Mouse (Mus musculus): ENCODE data around the gene Rftn1. TPM values are rescaled to one million over a fixed set of nuclear protein-coding genes. Genes with fewer than 3 reads are reported as not detected.
A peak's percentile ranks its signal among the peaks of the same experiment; 100 is the strongest.

Rftn1 gene
- polyA plus RNA-seq, 1 experiment, result 24.7 TPM

DNA sequence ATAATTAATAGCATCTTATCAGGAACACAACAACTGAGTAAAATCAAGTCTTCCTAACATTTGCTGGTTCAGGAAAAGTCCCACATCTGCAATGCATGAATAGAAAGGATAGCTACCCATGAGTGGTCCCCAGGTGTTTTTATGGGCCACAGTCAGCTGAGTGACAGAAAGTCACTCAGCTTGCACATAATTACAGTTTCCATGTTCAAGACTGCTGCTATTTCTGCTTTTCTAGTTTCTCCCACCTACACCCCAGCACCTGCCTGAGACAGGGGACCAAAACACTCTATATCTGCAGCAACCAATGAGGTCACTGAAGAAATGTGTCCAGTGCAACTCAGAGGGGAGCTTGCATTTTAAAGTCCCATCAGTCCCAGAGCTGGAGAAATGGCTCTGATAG lies 95.9 kb downstream of the Rftn1 start:
- Histone ChIP-seq H3K36me3 (ENCODE audit: control insufficient read depth, insufficient read depth, low read length) (no peaks in the 10 kb centered on the region), H3K4me3 (ENCODE audit: low read depth, low read length) (no peak overlapping the region), H3K4me1 (ENCODE audit: control insufficient read depth, insufficient read depth, insufficient read length, low read length) (peaks cover 2% of the 10 kb centered on the region; the same call in 1 of the 2 replicates), H3K27ac (ENCODE audit: insufficient read depth, low read depth, low read length) (peak overlapping the region; percentile 59), H3K27me3 (ENCODE audit: control insufficient read depth, insufficient read depth, low read length) (no peaks in the 10 kb centered on the region)
- TF ChIP-seq POLR2A (IDR thresholded peaks at IDR 0.05; ENCODE audit: low read depth, low read length) (no peak), CTCF (IDR thresholded peaks at IDR 0.05; ENCODE audit: extremely low read depth, insufficient read length, insufficient replicate concordance, low read depth, low read length) (no peak)

GRCm38 (mm10) chr17:50094077-50094476 lies 96.4 kb downstream of the Rftn1 start:
- Histone ChIP-seq H3K4me1 (ENCODE audit: control insufficient read depth, insufficient read depth, insufficient read length, low read length) (peaks cover 2% of the 10 kb centered on the region; the same call in 1 of the 2 replicates), H3K27ac (ENCODE audit: insufficient read depth, low read depth, low read length) (peak overlapping the region; percentile 59), H3K4me3 (ENCODE audit: low read depth, low read length) (no peak overlapping the region; the same call in 1 of the 2 replicates), H3K36me3 (ENCODE audit: control insufficient read depth, insufficient read depth, low read length) (no peaks in the 10 kb centered on the region), H3K27me3 (ENCODE audit: control insufficient read depth, insufficient read depth, low read length) (no peaks in the 10 kb centered on the region)
- TF ChIP-seq POLR2A (IDR thresholded peaks at IDR 0.05; ENCODE audit: low read depth, low read length), result no peak
- TF ChIP-seq CTCF (IDR thresholded peaks at IDR 0.05; ENCODE audit: extremely low read depth, insufficient read length, insufficient replicate concordance, low read depth, low read length), result no peak
- WGBS, result 80% methylated on average over 5 of the region's 5 CpGs

GRCm38 (mm10) chr17:50093356-50093755 lies 97.1 kb downstream of the Rftn1 start:
- 26% methylated on average over 3 of the region's 3 CpGs for WGBS
- TF ChIP-seq POLR2A (IDR thresholded peaks at IDR 0.05; ENCODE audit: low read depth, low read length), result no peak
- no peak for TF ChIP-seq CTCF (IDR thresholded peaks at IDR 0.05; ENCODE audit: extremely low read depth, insufficient read length, insufficient replicate concordance, low read depth, low read length)
- Histone ChIP-seq H3K4me1 (ENCODE audit: control insufficient read depth, insufficient read depth, insufficient read length, low read length) (peaks cover 2% of the 10 kb centered on the region; the same call in 1 of the 2 replicates), H3K27ac (ENCODE audit: insufficient read depth, low read depth, low read length) (no peak overlapping the region), H3K27me3 (ENCODE audit: control insufficient read depth, insufficient read depth, low read length) (no peaks in the 10 kb centered on the region), H3K36me3 (ENCODE audit: control insufficient read depth, insufficient read depth, low read length) (no peaks in the 10 kb centered on the region), H3K4me3 (ENCODE audit: low read depth, low read length) (no peak overlapping the region)

- TF ChIP-seq CTCF (IDR thresholded peaks at IDR 0.05; ENCODE audit: extremely low read depth, insufficient read length, insufficient replicate concordance, low read depth, low read length) (no peak), POLR2A (IDR thresholded peaks at IDR 0.05; ENCODE audit: low read depth, low read length) (no peak)
- Histone ChIP-seq H3K27me3 (ENCODE audit: control insufficient read depth, insufficient read depth, low read length) (no peaks in the 10 kb centered on the region), H3K4me1 (ENCODE audit: control insufficient read depth, insufficient read depth, insufficient read length, low read length) (peaks cover 2% of the 10 kb centered on the region; the same call in 1 of the 2 replicates), H3K4me3 (ENCODE audit: low read depth, low read length) (no peak overlapping the region), H3K36me3 (ENCODE audit: control insufficient read depth, insufficient read depth, low read length) (no peaks in the 10 kb centered on the region), H3K27ac (ENCODE audit: insufficient read depth, low read depth, low read length) (no peak overlapping the region)
- WGBS, result 80% methylated on average over 8 of the region's 8 CpGs
Observed at GRCm38 (mm10) chr17:50092848-50093247, 97.6 kb downstream of the Rftn1 start.

GRCm38 (mm10) chr17:50091829-50092228 lies 98.6 kb downstream of the Rftn1 start:
- Histone ChIP-seq H3K4me1 (ENCODE audit: control insufficient read depth, insufficient read depth, insufficient read length, low read length) (no peaks in the 10 kb centered on the region), H3K4me3 (ENCODE audit: low read depth, low read length) (no peak overlapping the region), H3K36me3 (ENCODE audit: control insufficient read depth, insufficient read depth, low read length) (no peaks in the 10 kb centered on the region), H3K27me3 (ENCODE audit: control insufficient read depth, insufficient read depth, low read length) (no peaks in the 10 kb centered on the region), H3K27ac (ENCODE audit: insufficient read depth, low read depth, low read length) (no peak overlapping the region)
- TF ChIP-seq POLR2A (IDR thresholded peaks at IDR 0.05; ENCODE audit: low read depth, low read length) (no peak), CTCF (IDR thresholded peaks at IDR 0.05; ENCODE audit: extremely low read depth, insufficient read length, insufficient replicate concordance, low read depth, low read length) (no peak)
- WGBS, result 66% methylated on average over 6 of the region's 6 CpGs

DNA sequence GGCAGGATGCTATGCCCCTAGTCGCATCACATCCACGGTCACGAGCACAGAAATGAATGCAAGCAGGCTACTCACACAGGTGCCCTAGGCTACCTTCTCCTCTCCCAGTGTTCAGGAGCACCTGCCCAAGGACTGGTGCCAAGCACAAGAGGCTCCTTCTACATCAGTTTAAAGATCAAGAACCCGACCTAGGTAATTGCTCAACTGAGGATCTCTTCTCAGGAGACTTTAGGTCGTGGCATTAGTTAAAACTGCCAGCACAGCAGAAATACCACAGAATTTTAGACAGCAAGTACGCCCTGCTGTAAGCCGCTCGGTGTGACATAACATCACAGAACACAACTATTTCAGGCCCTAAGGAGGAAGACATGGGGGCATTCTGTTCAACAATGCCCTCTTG lies 100.7 kb downstream of the Rftn1 start:
- Histone ChIP-seq H3K27ac (ENCODE audit: insufficient read depth, low read depth, low read length) (no peak overlapping the region), H3K27me3 (ENCODE audit: control insufficient read depth, insufficient read depth, low read length) (no peaks in the 10 kb centered on the region)
- 76% methylated on average over 8 of the region's 8 CpGs for WGBS

GRCm38 (mm10) chr17:50088054-50088453 lies 102.4 kb downstream of the Rftn1 start:
- TF ChIP-seq POLR2A (IDR thresholded peaks at IDR 0.05; ENCODE audit: low read depth, low read length) (no peak), CTCF (IDR thresholded peaks at IDR 0.05; ENCODE audit: extremely low read depth, insufficient read length, insufficient replicate concordance, low read depth, low read length) (no peak)
- H3K4me1 ChIP-seq (ENCODE audit: control insufficient read depth, insufficient read depth, insufficient read length, low read length), result peaks cover 3% of the 10 kb centered on the region; the same call in 1 of the 2 replicates
- H3K4me3 ChIP-seq (ENCODE audit: low read depth, low read length), result no peak overlapping the region
- no peaks in the 10 kb centered on the region for H3K27me3 ChIP-seq (ENCODE audit: control insufficient read depth, insufficient read depth, low read length)
- no peaks in the 10 kb centered on the region for H3K36me3 ChIP-seq (ENCODE audit: control insufficient read depth, insufficient read depth, low read length)
- no peak overlapping the region for H3K27ac ChIP-seq (ENCODE audit: insufficient read depth, low read depth, low read length)
- WGBS, result 81% methylated on average over 3 of the region's 3 CpGs

More for the DNA sequence above, 100.7 kb downstream of the Rftn1 start:
- no peak for TF ChIP-seq CTCF (IDR thresholded peaks at IDR 0.05; ENCODE audit: extremely low read depth, insufficient read length, insufficient replicate concordance, low read depth, low read length)
- no peak for TF ChIP-seq POLR2A (IDR thresholded peaks at IDR 0.05; ENCODE audit: low read depth, low read length)
- H3K36me3 ChIP-seq (ENCODE audit: control insufficient read depth, insufficient read depth, low read length), result no peaks in the 10 kb centered on the region
- H3K4me3 ChIP-seq (ENCODE audit: low read depth, low read length), result no peak overlapping the region
- H3K4me1 ChIP-seq (ENCODE audit: control insufficient read depth, insufficient read depth, insufficient read length, low read length), result peaks cover 2% of the 10 kb centered on the region; the same call in 1 of the 2 replicates
